Mouse (Mus musculus) hindlimb bud, embryonic 11.5 days (tissue): ENCODE data around the gene Mlh1.

Experiments
- DNase-seq: peaks from one replicate; pipeline ENCODE4 v3.0.0-alpha.2; 2012; ENCODE audit warnings: low read depth, low spot score; ENCODE audit errors: extremely low spot score

The Mlh1 gene

GRCm38 (mm10) chr9:111220551-111221080 is 51.0 kb downstream of the Mlh1 start:
- DNase-seq, result no peak

- DNase-seq, result no peak
These were observed 55.2 kb downstream of the Mlh1 start for GRCm38 (mm10) chr9:111216424-111216823.

GRCm38 (mm10) chr9:111213501-111213900 is 58.1 kb downstream of the Mlh1 start:
- DNase-seq, result no peak

GRCm38 (mm10) chr9:111211122-111212041 is 60.2 kb downstream of the Mlh1 start:
- DNase-seq, result no peak

GRCm38 (mm10) chr9:111210412-111210811 is 61.2 kb downstream of the Mlh1 start:
- no peak for DNase-seq

GRCm38 (mm10) chr9:111209158-111209699 is 62.4 kb downstream of the Mlh1 start:
- no peak for DNase-seq

GRCm38 (mm10) chr9:111208185-111208584 is 63.4 kb downstream of the Mlh1 start:
- DNase-seq, result no peak

- no peak for DNase-seq
These were observed 63.9 kb downstream of the Mlh1 start for GRCm38 (mm10) chr9:111207683-111208082.

- no peak for DNase-seq
These were observed 66.8 kb downstream of the Mlh1 start for GRCm38 (mm10) chr9:111204601-111205375.

GRCm38 (mm10) chr9:111200208-111200607 is 71.4 kb downstream of the Mlh1 start:
- DNase-seq, result no peak

GRCm38 (mm10) chr9:111198332-111198731 is 73.3 kb downstream of the Mlh1 start:
- DNase-seq, result no peak

GRCm38 (mm10) chr9:111197712-111198111 is 73.9 kb downstream of the Mlh1 start:
- no peak for DNase-seq

GRCm38 (mm10) chr9:111197116-111197515 is 74.5 kb downstream of the Mlh1 start:
- DNase-seq, result no peak

- no peak for DNase-seq
These were observed 78.4 kb downstream of the Mlh1 start for GRCm38 (mm10) chr9:111193211-111193610.

- DNase-seq, result no peak
These were observed 82.9 kb downstream of the Mlh1 start for GRCm38 (mm10) chr9:111188731-111189130.

- DNase-seq, result no peak
These were observed 84.7 kb downstream of the Mlh1 start for GRCm38 (mm10) chr9:111186861-111187260.

- no peak for DNase-seq
These were observed 86.7 kb downstream of the Mlh1 start for GRCm38 (mm10) chr9:111184929-111185328.

GRCm38 (mm10) chr9:111182176-111182575 is 89.4 kb downstream of the Mlh1 start:
- DNase-seq, result no peak

- DNase-seq, result no peak
These were observed 92.6 kb downstream of the Mlh1 start for GRCm38 (mm10) chr9:111178971-111179370.
